Mouse (Mus musculus) liver, adult (tissue): Measurements from ENCODE around the gene Lypd6.

ENCODE experiments used
- GATA4 ChIP-seq: IDR thresholded peaks from 2 replicates; pipeline ENCODE4 v1.6.1; 2014; ENCODE audit warnings: mild to moderate bottlenecking, low read length; ENCODE audit not compliant: insufficient replicate concordance

Lypd6 gene

DNA sequence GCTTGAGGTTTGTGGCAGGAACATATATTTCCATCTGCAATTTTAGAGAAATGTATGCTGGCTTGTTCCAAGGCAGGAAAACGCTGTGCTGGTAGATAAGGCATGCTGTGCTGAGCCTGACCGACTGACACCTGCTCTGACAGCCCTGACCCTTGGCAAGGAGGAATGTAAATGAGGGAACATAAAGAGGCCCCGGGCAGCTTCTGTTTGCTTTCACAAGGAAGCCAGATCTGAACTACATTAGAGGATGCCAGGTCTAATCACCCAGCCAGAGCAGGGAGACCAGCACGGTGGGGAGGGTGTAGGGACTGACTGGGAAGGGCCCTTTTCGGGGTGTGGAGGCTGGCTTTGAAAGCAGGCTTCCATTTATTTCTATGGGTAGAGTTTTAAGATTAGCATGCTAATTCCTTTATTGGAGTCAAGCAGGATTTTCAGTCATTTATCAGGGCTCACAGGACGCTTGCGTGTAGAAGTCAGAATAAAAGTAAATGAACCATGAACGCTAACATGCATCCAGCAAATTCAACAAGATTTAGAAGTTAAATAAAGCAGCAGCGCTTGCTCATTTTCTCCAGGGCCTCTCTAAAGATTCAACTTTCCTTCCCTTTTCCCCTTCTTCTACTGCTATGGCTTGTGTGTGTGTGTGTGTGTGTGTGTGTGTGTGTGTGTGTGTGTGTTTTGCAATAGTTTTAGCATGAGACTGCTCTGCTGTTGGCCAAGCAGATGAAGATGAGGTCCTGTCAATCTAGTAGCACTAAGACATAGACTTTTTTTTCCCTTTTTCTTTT is 34.3 kb downstream of the Lypd6 start:
- TF ChIP-seq GATA4, result no peak

DNA sequence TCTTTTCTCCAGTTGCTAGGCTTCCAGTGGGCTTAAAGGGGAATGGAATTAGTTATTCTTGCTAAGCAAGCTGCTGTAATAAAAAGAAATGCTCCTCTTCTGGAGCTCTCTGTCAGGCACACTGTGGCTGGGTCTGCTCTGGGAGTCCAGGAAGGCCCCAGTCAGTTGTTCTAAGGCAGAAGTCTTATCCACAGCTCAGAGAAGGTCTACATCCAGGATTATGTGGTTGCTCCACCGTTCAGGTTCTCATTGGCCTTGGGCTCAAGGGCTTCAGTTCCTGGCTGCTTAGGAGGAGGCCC is 34.9 kb downstream of the Lypd6 start:
- no peak for TF ChIP-seq GATA4

DNA sequence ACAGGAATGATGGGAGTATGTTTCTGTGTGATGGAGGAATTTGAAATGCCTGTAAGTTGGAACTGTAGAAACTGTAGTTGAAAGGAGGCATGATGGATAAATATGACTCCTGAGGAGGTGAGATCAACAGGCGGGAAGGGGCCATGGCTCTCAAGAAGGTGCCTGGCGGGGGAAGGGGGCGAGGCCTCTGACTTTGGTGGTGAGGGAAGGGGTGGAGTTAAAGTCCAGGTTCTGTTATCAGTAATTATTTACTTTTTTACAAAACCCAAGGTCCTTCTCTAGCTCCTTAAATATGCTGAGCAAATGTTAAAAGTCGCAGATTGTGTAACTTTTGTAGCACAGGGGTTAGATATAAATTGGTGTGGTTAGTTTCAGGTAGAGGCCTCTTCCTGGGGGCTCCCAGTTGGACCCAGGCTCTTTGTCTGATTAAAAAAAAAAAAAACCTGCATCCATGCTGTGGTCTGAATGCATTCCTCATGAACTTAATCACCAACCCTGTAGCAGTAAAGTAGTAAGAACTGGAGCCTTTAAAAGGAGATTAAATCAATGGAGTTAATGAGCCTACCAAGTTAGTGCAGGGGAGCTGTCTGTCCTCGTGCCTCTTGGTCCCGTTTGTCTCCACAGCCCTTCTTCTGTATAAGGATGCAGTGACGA is 37.7 kb downstream of the Lypd6 start:
- no peak for TF ChIP-seq GATA4

DNA sequence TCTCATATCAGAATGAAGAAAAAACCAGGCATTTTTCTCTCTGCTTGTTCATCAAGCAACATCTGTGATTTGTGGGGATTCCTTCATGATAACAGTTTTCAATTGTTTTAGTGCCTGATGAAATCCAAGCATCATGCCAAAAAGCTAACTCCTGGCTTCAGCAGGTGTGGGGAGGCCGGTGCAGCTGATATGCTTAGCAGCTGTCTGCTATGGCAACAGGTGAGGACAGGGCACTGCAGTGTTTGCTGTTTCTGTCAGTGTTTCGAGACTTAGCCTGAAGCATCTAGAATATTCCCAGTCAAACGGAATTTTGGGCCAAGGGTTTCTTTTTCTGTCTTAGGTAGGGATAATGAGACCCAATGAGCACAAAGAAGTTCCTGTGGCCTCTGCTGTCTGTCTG is 39.4 kb downstream of the Lypd6 start:
- no peak for TF ChIP-seq GATA4

DNA sequence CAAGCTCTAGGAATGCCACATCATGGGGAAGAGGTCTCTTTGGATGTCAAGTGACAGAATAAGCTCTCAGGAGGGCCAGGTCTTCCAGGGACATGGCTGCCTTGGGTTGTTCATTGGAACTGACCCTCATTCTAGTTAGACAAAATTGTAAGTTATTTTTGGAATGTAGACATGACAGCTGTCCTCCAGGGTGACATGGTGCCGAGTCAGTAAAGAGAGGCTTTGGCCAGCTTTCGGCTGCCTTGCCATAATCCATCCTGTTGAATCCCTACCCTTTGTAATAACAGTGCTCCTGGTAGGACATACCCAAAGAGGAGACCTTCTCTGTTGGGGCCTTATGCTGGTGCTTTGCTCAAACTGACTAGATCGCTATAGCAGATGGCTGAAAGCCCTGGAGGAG is 39.8 kb downstream of the Lypd6 start:
- no peak for TF ChIP-seq GATA4

DNA sequence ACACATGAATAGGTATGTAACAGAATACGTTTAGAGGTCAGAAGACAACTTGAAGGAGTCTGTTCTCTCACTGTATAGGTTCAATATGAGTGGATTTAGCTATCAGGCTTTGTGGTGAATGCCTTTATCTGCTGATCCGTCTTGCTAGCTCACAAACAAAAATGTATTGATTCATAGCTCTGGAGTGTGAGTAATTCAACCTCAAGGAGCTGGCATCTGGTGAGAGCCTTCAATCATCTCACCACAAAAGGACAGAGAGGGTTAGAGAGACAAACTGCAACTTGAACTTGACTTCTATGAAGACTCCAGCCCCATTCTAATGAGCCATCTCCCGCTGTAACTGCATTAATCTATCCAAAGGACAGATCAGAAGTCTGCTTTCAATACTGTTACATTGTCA is 40.6 kb downstream of the Lypd6 start:
- TF ChIP-seq GATA4, result no peak

GRCm38 (mm10) chr2:50110167-50110566 is 43.9 kb downstream of the Lypd6 start:
- peak; percentile 92 for TF ChIP-seq GATA4

- no peak for TF ChIP-seq GATA4
Measured at GRCm38 (mm10) chr2:50111169-50111568, 44.9 kb downstream of the Lypd6 start.

- TF ChIP-seq GATA4, result no peak
Measured at GRCm38 (mm10) chr2:50111609-50112008, 45.4 kb downstream of the Lypd6 start.

- no peak for TF ChIP-seq GATA4
Measured at GRCm38 (mm10) chr2:50112427-50112826, 46.2 kb downstream of the Lypd6 start.

DNA sequence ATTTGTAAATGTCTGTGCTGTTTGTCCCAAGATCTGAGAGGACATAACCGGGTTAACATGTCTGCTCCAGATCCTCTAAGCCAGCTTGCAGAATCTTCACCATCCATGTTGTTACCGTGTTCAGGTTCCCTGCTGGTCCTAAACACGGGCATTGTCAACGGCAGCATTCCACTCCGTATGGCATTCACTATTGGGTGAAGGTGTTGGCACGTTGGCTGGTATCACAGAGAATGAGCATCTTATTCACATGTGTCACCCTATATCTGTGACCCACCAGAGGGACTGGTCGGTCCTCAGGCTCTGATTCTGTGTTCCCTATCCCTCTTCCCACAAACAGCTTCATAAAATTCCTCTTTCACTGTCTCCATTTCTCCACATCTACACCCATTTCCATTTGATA is 52.9 kb downstream of the Lypd6 start:
- TF ChIP-seq GATA4, result no peak

- TF ChIP-seq GATA4, result no peak
Measured at GRCm38 (mm10) chr2:50120839-50121238, 54.6 kb downstream of the Lypd6 start.

DNA sequence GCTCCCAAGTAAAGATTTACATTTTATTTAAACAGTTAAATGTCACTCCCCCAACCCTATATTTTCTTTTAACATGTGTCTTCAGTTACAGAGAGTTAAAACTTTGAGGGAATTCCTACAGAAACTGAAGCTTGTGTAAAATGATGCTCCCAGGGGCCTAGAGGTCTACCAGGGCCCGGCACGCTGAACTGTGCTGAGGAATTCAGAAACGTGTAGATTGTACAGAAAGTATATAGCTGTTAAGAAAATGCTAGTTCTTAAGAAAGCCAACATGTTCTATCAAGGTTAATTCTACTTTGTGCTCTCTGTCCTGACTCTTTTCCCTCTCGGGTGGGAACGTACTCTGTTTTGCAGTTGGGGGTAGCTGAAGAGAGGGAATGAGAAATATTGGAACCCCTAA is 57.1 kb downstream of the Lypd6 start:
- no peak for TF ChIP-seq GATA4

- TF ChIP-seq GATA4, result no peak
Measured at GRCm38 (mm10) chr2:50127513-50128175, 61.4 kb downstream of the Lypd6 start.

GRCm38 (mm10) chr2:50128322-50129277 is 62.4 kb downstream of the Lypd6 start:
- no peak for TF ChIP-seq GATA4
